Mouse (Mus musculus): ENCODE measurements at regions not wholly inside any gene's neighbourhood (a gene's known extent, or its start where the extent isn't known, plus 50 kb on each side); places are given as distances from the start of the nearest gene placed in this dataset.
"Not testable (repeated sequence)": the region's sequence is repeated elsewhere in the genome, so short reads cannot be mapped to it uniquely, and the experiment has no call there.

DNA sequence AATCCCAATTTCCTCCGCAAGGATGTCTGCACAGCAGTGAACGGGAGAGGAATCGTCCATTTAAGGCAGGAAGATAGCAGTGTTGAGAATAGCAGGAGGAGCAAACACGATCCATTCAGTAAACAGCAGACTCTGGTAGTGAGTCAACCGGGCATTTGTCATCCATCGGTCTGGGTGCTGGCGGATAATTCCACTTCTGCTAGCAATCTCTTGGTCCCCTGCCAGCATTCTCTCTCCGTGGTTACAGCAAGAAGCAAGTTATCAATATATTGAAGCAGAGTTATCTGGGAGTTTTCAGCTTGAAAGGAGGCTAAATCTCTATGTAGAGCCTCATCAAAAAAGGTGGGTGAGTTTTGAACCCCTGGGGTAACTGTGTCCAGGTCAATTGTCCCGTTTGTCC is 130.4 kb downstream of the Mtrr start:
- DNase-seq: not testable (repeated sequence)

DNA sequence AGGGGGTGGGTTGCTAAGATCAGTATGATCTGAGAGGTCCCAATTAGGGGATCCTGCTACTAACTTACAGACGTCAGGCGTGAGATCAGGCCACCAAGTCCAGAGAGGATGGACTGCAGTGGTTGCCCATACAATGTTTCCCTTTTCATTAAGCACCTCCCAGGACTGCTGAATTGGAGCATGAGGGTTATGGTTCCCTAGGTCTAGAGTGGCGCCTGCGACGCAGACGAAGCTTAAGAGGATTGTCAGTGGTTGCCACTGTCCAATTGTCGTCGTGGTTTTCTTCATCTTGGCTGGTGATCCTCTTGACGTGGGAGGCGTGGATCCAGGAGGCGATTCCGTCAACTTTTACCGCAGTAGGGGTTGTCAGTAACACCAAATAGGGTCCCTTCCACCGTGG is 137.6 kb downstream of the Mtrr start:
- peak; percentile 5 for DNase-seq

All from thymus, postnatal 36 days (tissue).